Mouse (Mus musculus) heart, postnatal 0 days (tissue): ENCODE data around the gene Src.

ENCODE experiments used
- CTCF ChIP-seq: IDR thresholded peaks from 2 replicates; pipeline ENCODE4 v1.5.1; 2016; ENCODE audit warnings: antibody characterized with exemption, control low read depth, low read depth
- EP300 ChIP-seq: IDR thresholded peaks from 2 replicates; pipeline ENCODE4 v1.6.1; 2016; ENCODE audit warnings: antibody characterized with exemption, low read depth

GRCm38 (mm10) chr2:157375794-157376757, 42.2 kb upstream of the Src start:
- TF ChIP-seq CTCF (no peak), EP300 (no peak)
